Mouse (Mus musculus) myocyte (in vitro differentiated cells): ENCODE measurements around the gene Srp14.

Experiments used
- CEBPB ChIP-seq: IDR thresholded peaks from 2 replicates; pipeline ENCODE4 v1.6.1; 2011; ENCODE audit warnings: mild to moderate bottlenecking, moderate library complexity; ENCODE audit not compliant: poor library complexity, insufficient read depth, severe bottlenecking
- E2F4 ChIP-seq: IDR thresholded peaks from one replicate; pipeline ENCODE4 v1.6.1; 2011; ENCODE audit warnings: mild to moderate bottlenecking, control low read depth, moderate library complexity; ENCODE audit not compliant: insufficient read depth
- MAX ChIP-seq: IDR thresholded peaks from one replicate; pipeline ENCODE4 v1.6.1; 2011; ENCODE audit warnings: low read depth, mild to moderate bottlenecking, control low read depth
- MYOD1 ChIP-seq, 3 experiments: IDR thresholded peaks; one replicate each; pipeline ENCODE4 v1.6.1; 2011; ENCODE audit warnings: control low read depth in 2 of 3, low read depth in 2 of 3, mild to moderate bottlenecking in 2 of 3, moderate library complexity in 1 of 3; ENCODE audit not compliant: insufficient read length in 2 of 3, control insufficient read depth in 1 of 3
- MYOG ChIP-seq, 3 experiments: IDR thresholded peaks; one replicate each; pipeline ENCODE4 v1.6.1; 2011; ENCODE audit warnings: control low read depth in 2 of 3, low read depth in 2 of 3, mild to moderate bottlenecking in 2 of 3; ENCODE audit not compliant: insufficient read length in 2 of 3, control insufficient read depth in 1 of 3, insufficient read depth in 1 of 3
- POLR2A ChIP-seq: IDR thresholded peaks from one replicate; pipeline ENCODE4 v1.6.1; 2011; ENCODE audit warnings: low read depth, mild to moderate bottlenecking, control low read depth, moderate library complexity; ENCODE audit not compliant: insufficient read length
- POLR2AphosphoS2 ChIP-seq: IDR thresholded peaks from one replicate; pipeline ENCODE4 v1.6.1; 2011; ENCODE audit warnings: low read depth, control low read depth; ENCODE audit not compliant: insufficient read length
- REST ChIP-seq: IDR thresholded peaks from one replicate; pipeline ENCODE4 v1.6.1; 2011; ENCODE audit warnings: mild to moderate bottlenecking, control low read depth, moderate library complexity; ENCODE audit not compliant: insufficient read depth, insufficient read length
- SRF ChIP-seq: IDR thresholded peaks from one replicate; pipeline ENCODE4 v1.6.1; 2011; ENCODE audit warnings: low read depth; ENCODE audit not compliant: control insufficient read depth, insufficient read length
- TCF12 ChIP-seq: IDR thresholded peaks from one replicate; pipeline ENCODE4 v1.6.1; 2011; ENCODE audit warnings: mild to moderate bottlenecking, control low read depth; ENCODE audit not compliant: poor library complexity, insufficient read depth, severe bottlenecking
- TCF3 ChIP-seq: IDR thresholded peaks from one replicate; pipeline ENCODE4 v1.6.1; 2011; ENCODE audit warnings: low read depth, control low read depth; ENCODE audit not compliant: insufficient read length
- USF1 ChIP-seq: IDR thresholded peaks from one replicate; pipeline ENCODE4 v1.6.1; 2011; ENCODE audit warnings: low read depth, mild to moderate bottlenecking, control low read depth, moderate library complexity

GRCm38 (mm10) chr2:118524811-118525210 lies 45.3 kb upstream of the Srp14 start:
- no peak for TF ChIP-seq TCF12
- TF ChIP-seq USF1: no peak
- TF ChIP-seq E2F4: no peak
- no peak for TF ChIP-seq MAX
- no peak for TF ChIP-seq POLR2A
- TF ChIP-seq MYOG (IDR thresholded peaks at IDR 0.05; ENCODE audit: control insufficient read depth in 1 of 3, insufficient read depth in 1 of 3, insufficient read length in 2 of 3, low read depth in 2 of 3): no peak
- no peak for TF ChIP-seq POLR2AphosphoS2
- no peak for TF ChIP-seq CEBPB
- TF ChIP-seq MYOD1 (IDR thresholded peaks at IDR 0.05; ENCODE audit: control insufficient read depth in 1 of 3, insufficient read length in 2 of 3, low read depth in 2 of 3): no peak
- TF ChIP-seq TCF3: no peak
- no peak for TF ChIP-seq SRF
- no peak for TF ChIP-seq REST
